Mouse (Mus musculus): ENCODE measurements around the gene Ngly1. TPM values are rescaled to one million over a fixed set of nuclear protein-coding genes. Genes with fewer than 3 reads are reported as not detected.

The Ngly1 gene
- total and polyA plus RNA-seq, 3 experiments: 17.0 to 37.5 (median 21.7) TPM

DNA sequence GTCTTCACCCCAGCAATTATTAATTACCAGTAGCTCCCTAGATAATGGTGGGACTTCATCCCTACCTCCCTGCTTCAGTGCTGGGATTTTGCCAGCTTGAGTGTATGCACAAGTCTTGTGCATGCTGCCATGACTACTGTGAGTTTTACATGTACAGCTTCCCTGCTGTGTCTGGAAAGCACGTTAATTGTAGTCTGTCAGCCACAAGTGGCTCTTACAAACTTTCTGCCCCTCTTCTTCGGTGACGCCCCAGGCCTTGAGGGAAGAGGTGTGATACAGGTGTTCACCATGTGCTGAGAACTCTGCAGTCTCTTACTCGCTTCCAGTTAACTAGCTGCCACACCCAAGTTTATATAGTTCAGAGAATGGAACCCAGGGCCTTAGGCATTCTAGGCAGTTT, 34.9 kb downstream of the Ngly1 start:
- no peak overlapping the region for H3K27ac ChIP-seq (ENCODE audit: insufficient read depth, low read depth)
- H3K9ac ChIP-seq (ENCODE audit: insufficient read depth, low read depth): no peak overlapping the region
- H3K4me2 ChIP-seq (ENCODE audit: insufficient read depth, low read depth, poor library complexity, severe bottlenecking): no peak overlapping the region
- DNase-seq (ENCODE audit: extremely low read depth): no peak
- in situ Hi-C loops (cut with MboI; ENCODE audit: low pct_ligation_motif_present, low pct_unique_long_range_greater_than_20kb, low sequenced_read_pairs) (no loop called here), dilution Hi-C loops (cut with MboI; ENCODE audit: extremely low pct_ligation_motif_present, extremely low pct_unique_long_range_greater_than_20kb, low sequenced_read_pairs) (no loop called here)
- no peaks in the 10 kb centered on the region for H3K79me2 ChIP-seq (replicated peaks; ENCODE audit: control insufficient read depth, extremely low read depth, insufficient read depth, poor library complexity, severe bottlenecking)
- H3K4me1 ChIP-seq (ENCODE audit: control insufficient read depth in 1 of 2, insufficient read depth in 2 of 2): no peaks in the 10 kb centered on the region
- H3K36me3 ChIP-seq (replicated peaks in 1 of 2; ENCODE audit: control insufficient read depth in 1 of 2, insufficient read depth in 1 of 2, low read length in 1 of 2): peaks cover 4 to 13% of the 10 kb centered on the region in 2 experiments
- H3K27me3 ChIP-seq (replicated peaks): no peaks in the 10 kb centered on the region
- H3K4me3 ChIP-seq (replicated peaks in 1 of 3; ENCODE audit: low read depth in 2 of 3, low read length in 2 of 3, poor library complexity in 1 of 3): no peak overlapping the region
- H3K9me3 ChIP-seq (replicated peaks; ENCODE audit: low read length): no peaks in the 10 kb centered on the region
- TF ChIP-seq MEF2A (IDR thresholded peaks at IDR 0.05; ENCODE audit: borderline replicate concordance, low read depth, low read length) (no peak), UBTF (IDR thresholded peaks at IDR 0.05; ENCODE audit: low read depth, low read length) (no peak), IRF4 (IDR thresholded peaks at IDR 0.05; ENCODE audit: low read depth, low read length) (no peak), ZMIZ1 (IDR thresholded peaks at IDR 0.05; ENCODE audit: low read depth, low read length) (no peak), POLR2AphosphoS2 (IDR thresholded peaks at IDR 0.05; ENCODE audit: low read depth, low read length) (no peak), ZC3H11A (IDR thresholded peaks at IDR 0.05; ENCODE audit: low read depth, low read length) (no peak), CHD2 (IDR thresholded peaks at IDR 0.05; ENCODE audit: low read length) (no peak), TBP (conservative IDR thresholded peaks at IDR 0.05; ENCODE audit: low read depth, low read length) (no peak), RCOR1 (conservative IDR thresholded peaks at IDR 0.05; ENCODE audit: low read depth, low read length) (no peak), GABPA (IDR thresholded peaks at IDR 0.05; ENCODE audit: insufficient replicate concordance, low read depth, low read length) (no peak), CTCF (conservative IDR thresholded peaks at IDR 0.05 in 1 of 2, IDR thresholded peaks at IDR 0.05 in 1 of 2; ENCODE audit: low read depth in 2 of 2, low read length in 2 of 2) (no peak), RAD21 (IDR thresholded peaks at IDR 0.05; ENCODE audit: low read depth, low read length) (no peak), KAT2A (IDR thresholded peaks at IDR 0.05; ENCODE audit: insufficient replicate concordance, low read length) (no peak), MYC (IDR thresholded peaks at IDR 0.05; ENCODE audit: low read depth, low read length) (no peak), MAZ (IDR thresholded peaks at IDR 0.05; ENCODE audit: low read depth, low read length) (no peak), POLR2A (IDR thresholded peaks at IDR 0.05; ENCODE audit: low read depth, low read length) (no peak), ZKSCAN1 (IDR thresholded peaks at IDR 0.05; ENCODE audit: borderline replicate concordance, low read depth, low read length) (no peak), PAX5 (IDR thresholded peaks at IDR 0.05; ENCODE audit: low read length) (no peak), MXI1 (IDR thresholded peaks at IDR 0.05; ENCODE audit: low read depth, low read length) (no peak), MAX (IDR thresholded peaks at IDR 0.05; ENCODE audit: low read length) (no peak)

- dilution Hi-C loops (cut with MboI; ENCODE audit: extremely low pct_ligation_motif_present, extremely low pct_unique_long_range_greater_than_20kb, low sequenced_read_pairs): no loop called here
- TF ChIP-seq KAT2A (IDR thresholded peaks at IDR 0.05; ENCODE audit: insufficient replicate concordance, low read length): no peak
- H3K36me3 ChIP-seq (replicated peaks in 1 of 2; ENCODE audit: control insufficient read depth in 1 of 2, insufficient read depth in 1 of 2, low read length in 1 of 2): peaks cover 0 to 28% of the 10 kb centered on the region in 2 experiments
These were observed 43.3 kb downstream of the Ngly1 start for GRCm38 (mm10) chr14:16292371-16292770.

More at GRCm38 (mm10) chr14:16292371-16292770, 43.3 kb downstream of the Ngly1 start:
- in situ Hi-C loops (cut with MboI; ENCODE audit: low pct_ligation_motif_present, low pct_unique_long_range_greater_than_20kb, low sequenced_read_pairs): no loop called here
- Histone ChIP-seq H3K9me3 (replicated peaks; ENCODE audit: low read length) (no peaks in the 10 kb centered on the region), H3K9ac (ENCODE audit: insufficient read depth, low read depth) (no peak overlapping the region), H3K4me3 (replicated peaks in 1 of 3; ENCODE audit: low read depth in 2 of 3, low read length in 2 of 3, poor library complexity in 1 of 3) (no peak overlapping the region), H3K4me1 (ENCODE audit: control insufficient read depth in 1 of 2, insufficient read depth in 2 of 2) (peaks cover 0 to 3% of the 10 kb centered on the region in 2 experiments; a peak in 1 of 4 replicates), H3K27ac (ENCODE audit: insufficient read depth, low read depth) (no peak overlapping the region), H3K27me3 (replicated peaks) (no peaks in the 10 kb centered on the region), H3K79me2 (replicated peaks; ENCODE audit: control insufficient read depth, extremely low read depth, insufficient read depth, poor library complexity, severe bottlenecking) (no peaks in the 10 kb centered on the region), H3K4me2 (ENCODE audit: insufficient read depth, low read depth, poor library complexity, severe bottlenecking) (no peak overlapping the region)
- no peak for DNase-seq (ENCODE audit: extremely low read depth)
